Mouse (Mus musculus) spleen, postnatal 36 days (tissue): Measurements from ENCODE around the gene Chpf2.

Experiments used
- DNase-seq, 2 experiments: peaks; one replicate each; pipeline ENCODE4 v3.0.0; 2022; ENCODE audit warnings: low spot score in 2 of 2, mixed read lengths in 1 of 2

The Chpf2 gene

GRCm38 (mm10) chr5:24591268-24591721, 4.8 kb downstream of the Chpf2 start:
- no peak for DNase-seq

- no peak for DNase-seq
Observed at GRCm38 (mm10) chr5:24591796-24592470, 5.4 kb downstream of the Chpf2 start.

DNA sequence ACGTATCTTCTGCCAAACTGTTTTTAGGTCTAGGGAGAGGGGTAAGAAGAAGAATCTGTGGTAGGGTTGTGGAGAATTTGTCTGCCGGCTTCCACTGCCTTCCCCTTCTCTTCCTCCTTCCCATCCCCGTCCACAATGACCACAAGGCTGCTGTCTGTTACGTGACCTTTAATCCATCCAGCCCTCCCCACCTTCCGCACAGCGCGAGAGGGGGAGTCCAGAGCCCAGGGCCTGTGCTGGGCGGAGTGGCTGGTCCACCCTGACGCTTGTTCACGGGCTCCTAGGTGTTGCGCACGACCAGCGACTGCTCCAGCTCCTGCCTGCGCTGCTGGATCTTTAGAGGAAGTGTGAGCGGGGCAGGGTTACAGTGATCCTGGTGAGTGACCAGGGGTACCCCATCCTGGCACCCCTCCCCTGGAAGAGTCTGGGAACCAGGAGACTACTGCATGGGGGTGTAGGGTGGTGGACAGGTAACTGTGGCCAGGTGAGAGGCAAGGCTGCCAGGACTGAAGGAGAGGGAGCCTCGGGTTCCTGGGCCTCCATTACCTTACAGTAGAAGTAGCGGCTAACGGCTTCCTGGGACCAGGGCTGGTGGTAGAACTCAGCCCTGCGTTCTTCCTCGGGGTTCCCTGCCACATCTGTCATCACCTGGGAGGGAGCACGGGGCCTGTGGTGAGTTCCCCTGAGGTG, 6.1 kb downstream of the Chpf2 start:
- DNase-seq, result no peak

- no peak for DNase-seq
Observed at GRCm38 (mm10) chr5:24593230-24593629, 6.7 kb downstream of the Chpf2 start.

DNA sequence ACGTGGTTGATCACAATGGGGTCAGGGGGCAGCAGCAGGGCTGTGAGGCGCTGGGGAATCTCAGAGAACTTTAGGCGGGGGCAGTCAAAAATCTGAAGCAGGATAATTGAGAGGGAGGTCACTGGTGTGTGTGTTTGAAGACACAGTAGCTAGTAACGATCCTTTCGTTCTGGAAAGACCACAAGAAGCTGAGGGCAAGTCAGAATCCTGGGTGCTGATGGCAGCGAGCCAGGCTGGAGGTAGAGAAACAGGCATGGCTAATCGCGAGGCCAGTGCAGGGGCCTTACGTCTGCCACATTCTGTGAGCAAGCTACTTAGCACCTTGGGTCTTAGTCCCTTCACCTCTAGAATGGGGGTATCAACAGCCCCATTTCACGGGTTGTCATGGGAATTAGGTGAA, 7.4 kb downstream of the Chpf2 start:
- DNase-seq, result no peak

DNA sequence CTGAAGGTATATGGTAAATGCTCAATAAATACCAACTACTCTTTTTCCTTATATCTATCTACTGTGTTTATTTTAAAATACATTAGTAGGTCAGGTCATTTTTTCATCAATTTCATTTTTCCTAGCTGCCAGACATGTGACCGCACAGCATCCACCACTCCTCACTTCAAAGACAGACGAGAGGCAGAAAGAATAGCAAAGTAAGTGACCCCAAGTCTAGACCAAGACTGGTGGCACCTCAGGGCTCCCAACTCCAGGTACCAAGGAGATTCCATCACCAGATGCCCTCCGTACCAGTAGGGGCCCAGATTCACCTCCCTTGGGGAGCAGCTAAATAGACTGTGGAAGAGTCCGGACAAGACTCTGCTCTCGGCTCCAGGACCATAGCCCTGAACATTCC, 7.8 kb downstream of the Chpf2 start:
- DNase-seq, result no peak

GRCm38 (mm10) chr5:24595261-24595660, 8.7 kb downstream of the Chpf2 start:
- DNase-seq, result no peak

DNA sequence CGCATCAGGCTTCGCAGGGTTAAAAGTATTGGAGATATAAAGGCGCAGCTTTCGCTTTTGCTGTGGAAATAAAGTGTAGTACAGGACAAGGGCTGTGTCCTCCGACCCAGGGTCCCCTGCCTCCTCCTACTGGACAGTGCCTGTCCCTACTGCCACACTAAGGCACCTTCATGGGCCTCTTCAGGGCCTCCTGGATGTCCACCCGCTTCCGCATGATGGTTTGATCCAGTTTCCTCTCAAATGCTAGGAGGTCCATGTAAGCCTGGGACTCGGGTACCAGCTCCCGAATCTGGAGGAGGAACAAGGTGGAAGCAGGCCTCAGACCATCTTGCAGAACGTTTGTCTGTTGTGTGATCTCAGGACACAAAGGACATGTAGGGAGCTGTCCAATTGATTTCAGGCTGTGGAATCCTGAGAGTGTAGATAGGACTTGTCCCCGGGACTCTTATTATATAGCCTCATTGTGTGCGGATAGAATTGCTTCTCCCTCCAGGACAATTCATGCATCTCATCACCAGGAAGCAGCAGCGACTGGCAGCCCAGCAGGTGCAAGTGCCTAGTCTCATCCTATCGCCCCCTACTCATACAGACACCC, 9.3 kb downstream of the Chpf2 start:
- DNase-seq, result no peak

GRCm38 (mm10) chr5:24596519-24597171, 10.1 kb downstream of the Chpf2 start:
- peak; percentile 41 to 60 for DNase-seq

DNA sequence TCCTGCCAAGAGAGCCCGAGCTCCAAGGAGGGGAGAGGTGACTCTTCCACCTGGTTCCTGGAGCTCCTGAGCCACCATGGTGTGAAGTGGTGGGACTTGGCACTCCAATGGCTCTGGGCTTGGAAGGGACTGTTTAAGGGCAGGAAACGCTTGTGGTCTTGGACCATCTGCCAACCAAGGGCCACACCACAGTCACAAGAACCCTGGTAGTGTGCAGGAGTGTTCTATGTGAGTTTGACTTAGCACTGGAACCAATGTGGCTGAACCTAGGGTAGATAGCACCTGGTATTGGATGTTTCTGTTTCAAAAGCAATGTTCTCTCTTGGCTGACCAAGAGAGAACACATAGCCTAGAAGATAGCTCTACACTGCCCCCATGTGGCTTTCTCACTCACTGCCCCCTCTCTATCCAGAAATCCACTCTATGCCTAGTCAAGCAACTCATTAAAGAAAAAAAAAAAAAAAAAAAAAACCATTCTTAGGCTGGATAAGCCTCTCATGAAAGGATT, 10.7 kb downstream of the Chpf2 start:
- DNase-seq, result peak; percentile 67 to 69

GRCm38 (mm10) chr5:24597901-24598569, 11.5 kb downstream of the Chpf2 start:
- no peak for DNase-seq

GRCm38 (mm10) chr5:24598570-24599006, 12.0 kb downstream of the Chpf2 start:
- no peak for DNase-seq

GRCm38 (mm10) chr5:24599137-24599536, 12.6 kb downstream of the Chpf2 start:
- DNase-seq, result no peak

DNA sequence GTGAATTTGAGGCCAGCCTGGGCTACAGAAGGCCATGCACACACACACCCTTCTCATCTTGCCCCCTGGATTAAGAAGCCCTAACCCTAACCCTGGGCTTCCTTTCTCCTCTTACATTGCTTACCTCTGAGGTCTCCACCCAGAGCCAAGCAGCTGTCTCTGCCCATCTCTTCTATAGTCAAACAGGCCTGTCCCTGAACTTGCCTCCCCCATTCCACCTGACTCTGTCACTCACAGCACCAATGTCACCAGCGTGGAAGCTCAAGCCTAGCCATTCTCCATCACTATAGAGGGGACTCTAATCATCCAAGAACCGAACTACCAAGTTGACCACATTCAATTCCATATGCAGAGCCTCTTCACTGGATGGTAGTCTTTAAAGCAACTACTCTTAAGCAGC, 13.7 kb downstream of the Chpf2 start:
- DNase-seq, result no peak

- no peak for DNase-seq
Observed at GRCm38 (mm10) chr5:24601071-24601835, 14.7 kb downstream of the Chpf2 start.

DNA sequence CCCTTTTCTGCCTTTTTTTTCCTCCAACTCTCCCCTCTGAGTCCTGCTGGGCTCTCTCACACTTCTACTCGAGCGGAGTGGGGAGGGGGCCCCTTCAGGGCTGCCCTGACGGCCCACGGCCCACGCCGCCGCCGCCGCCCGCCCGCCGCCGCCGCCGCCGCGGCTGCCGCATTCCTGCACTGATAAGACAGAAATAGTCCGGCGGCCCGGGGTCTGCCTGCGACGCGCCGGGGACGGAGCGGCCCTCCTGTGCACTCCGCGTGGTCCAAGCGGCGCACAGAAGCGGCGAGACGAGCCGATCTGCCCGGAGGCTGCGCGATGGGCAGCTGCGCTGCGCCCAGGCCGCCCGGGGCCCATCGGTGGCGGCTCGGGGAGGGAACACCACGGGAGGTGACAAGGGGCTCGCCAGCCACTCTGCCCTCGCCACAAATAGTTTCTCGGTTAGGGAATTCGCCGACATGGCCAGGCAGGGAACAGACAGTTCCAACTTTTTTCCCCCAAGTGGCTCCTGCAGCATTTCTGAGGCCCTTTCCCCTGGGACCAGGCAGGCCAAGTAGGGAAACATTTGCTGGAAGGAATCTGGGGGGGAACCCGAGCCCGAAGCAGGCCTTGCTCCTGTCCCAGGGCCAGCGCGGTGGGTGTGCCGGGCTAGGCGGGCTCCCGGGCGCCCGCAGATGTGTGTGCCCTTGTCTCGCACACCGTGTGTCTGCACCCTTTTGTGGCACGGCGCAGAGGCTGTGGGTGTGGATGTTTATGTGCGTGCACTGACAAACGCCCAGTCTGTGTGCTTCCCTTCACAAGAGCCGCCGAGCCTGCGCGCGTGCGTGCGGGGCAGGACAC, 15.6 kb downstream of the Chpf2 start:
- DNase-seq, result no peak

DNA sequence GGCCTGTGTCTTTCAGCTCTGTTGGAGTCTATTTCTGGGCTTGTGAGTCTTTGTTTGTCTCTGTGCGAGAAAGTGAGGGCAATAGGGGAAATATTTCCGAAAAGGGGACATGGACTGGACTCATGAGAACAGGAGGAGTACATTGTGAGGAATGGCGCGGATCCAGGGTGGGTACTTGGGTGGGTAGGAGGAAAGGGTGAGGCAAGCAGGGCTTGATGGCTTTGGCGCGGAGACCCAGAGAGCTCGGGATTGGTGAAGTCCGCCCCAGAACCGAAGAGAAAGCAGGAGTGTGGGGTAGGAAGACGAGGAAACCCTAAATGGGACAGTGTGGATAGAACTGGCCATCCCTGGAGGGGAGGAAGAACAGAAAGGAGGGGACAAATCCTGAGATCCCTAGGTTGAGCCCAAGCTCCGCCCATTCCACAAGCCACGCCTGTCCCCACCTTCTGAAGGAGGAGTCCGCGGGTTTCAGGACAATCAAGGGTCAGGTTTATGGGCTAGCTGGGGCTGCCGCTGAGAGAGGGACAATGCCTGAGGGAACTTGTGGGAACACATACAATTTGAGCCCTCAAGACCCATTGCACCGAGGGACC, 16.3 kb downstream of the Chpf2 start:
- DNase-seq, result no peak

- DNase-seq, result no peak
Observed at GRCm38 (mm10) chr5:24603431-24604010, 17.0 kb downstream of the Chpf2 start.

- no peak for DNase-seq
Observed at GRCm38 (mm10) chr5:24604080-24604655, 17.6 kb downstream of the Chpf2 start.
